Mouse (Mus musculus) liver, adult 2 months (tissue): Measurements from ENCODE around the gene Trim24. TPM values are rescaled to one million over a fixed set of nuclear protein-coding genes. Genes with fewer than 3 reads are reported as not detected.
"Not testable (repeated sequence)": the region's sequence is repeated elsewhere in the genome, so short reads cannot be mapped to it uniquely, and the experiment has no call there.

Source experiments
- DNase-seq: peaks from one replicate; pipeline ENCODE4 v3.0.0-alpha.2; 2011; ENCODE audit warnings: low read depth, low spot score; ENCODE audit errors: extremely low read depth
- H3K27ac ChIP-seq: fragments of 200-500 bp; replicated peaks from 2 replicates; pipeline ENCODE4 v1.5.1; 2012; ENCODE audit warnings: low read depth, mild to moderate bottlenecking, control low read depth, inconsistent platforms, low read length; ENCODE audit not compliant: insufficient read depth
- H3K27me3 ChIP-seq: fragments of 200-500 bp; 2 replicates; pipeline ENCODE4 v1.6.1; 2012; ENCODE audit warnings: mild to moderate bottlenecking, moderate library complexity, low read length, inconsistent platforms; ENCODE audit not compliant: control insufficient read depth, insufficient read depth
- H3K36me3 ChIP-seq: fragments of 200-500 bp; 2 replicates; pipeline ENCODE4 v1.6.1; 2012; ENCODE audit warnings: low read length, inconsistent platforms; ENCODE audit not compliant: control insufficient read depth, insufficient read depth
- H3K4me1 ChIP-seq: fragments of 200-500 bp; 2 replicates; pipeline ENCODE4 v1.6.1; 2011; ENCODE audit warnings: low read length; ENCODE audit not compliant: control insufficient read depth, insufficient read depth
- H3K4me3 ChIP-seq: fragments of 200-500 bp; 2 replicates; pipeline ENCODE4 v1.5.1; 2011; ENCODE audit warnings: low read depth, mild to moderate bottlenecking, control low read depth, low read length, moderate library complexity; ENCODE audit not compliant: insufficient read depth
- H3K79me2 ChIP-seq: fragments of 200-500 bp; 2 replicates; pipeline ENCODE4 v1.6.1; 2012; ENCODE audit warnings: inconsistent platforms, mild to moderate bottlenecking, low read length, moderate library complexity; ENCODE audit not compliant: control insufficient read depth, insufficient read depth
- H3K9ac ChIP-seq: fragments of 200-500 bp; 2 replicates; pipeline ENCODE4 v1.6.1; 2012; ENCODE audit warnings: low read depth, mild to moderate bottlenecking, control low read depth, inconsistent platforms, low read length
- CTCF ChIP-seq: fragments of 200-500 bp; IDR thresholded peaks from 2 replicates; pipeline ENCODE4 v1.5.1; 2011; ENCODE audit warnings: low read depth, low read length, control low read depth
- POLR2A ChIP-seq: fragments of 200-500 bp; IDR thresholded peaks from 2 replicates; pipeline ENCODE4 v1.6.1; 2011; ENCODE audit warnings: low read length, control low read depth; ENCODE audit not compliant: insufficient read depth; ENCODE audit errors: extremely low read depth
- WGBS: fragments of 180-500 bp; shearing (Covaris S2); methylation state at CpG from one replicate; pipeline ENCODE4 v1.1.7; 2018; 5-methylcytosine and 5-hydroxymethylcytosine counted together
- polyA plus RNA-seq: library from polyadenylated mRNA; depleted of rRNA; stranded (reverse); fragments of >200 nt; gene quantifications from 2 replicates; pipeline ENCODE4 v1.2.3, GENCODE M21; 2012
- total RNA-seq: library from RNA; depleted of rRNA; stranded (reverse); fragments of >200 nt; gene quantifications from 2 replicates; pipeline ENCODE4 v1.2.3, GENCODE M21; 2014

Trim24 gene
- total and polyA plus RNA-seq, 2 experiments: 15.2 to 38.3 TPM

DNA sequence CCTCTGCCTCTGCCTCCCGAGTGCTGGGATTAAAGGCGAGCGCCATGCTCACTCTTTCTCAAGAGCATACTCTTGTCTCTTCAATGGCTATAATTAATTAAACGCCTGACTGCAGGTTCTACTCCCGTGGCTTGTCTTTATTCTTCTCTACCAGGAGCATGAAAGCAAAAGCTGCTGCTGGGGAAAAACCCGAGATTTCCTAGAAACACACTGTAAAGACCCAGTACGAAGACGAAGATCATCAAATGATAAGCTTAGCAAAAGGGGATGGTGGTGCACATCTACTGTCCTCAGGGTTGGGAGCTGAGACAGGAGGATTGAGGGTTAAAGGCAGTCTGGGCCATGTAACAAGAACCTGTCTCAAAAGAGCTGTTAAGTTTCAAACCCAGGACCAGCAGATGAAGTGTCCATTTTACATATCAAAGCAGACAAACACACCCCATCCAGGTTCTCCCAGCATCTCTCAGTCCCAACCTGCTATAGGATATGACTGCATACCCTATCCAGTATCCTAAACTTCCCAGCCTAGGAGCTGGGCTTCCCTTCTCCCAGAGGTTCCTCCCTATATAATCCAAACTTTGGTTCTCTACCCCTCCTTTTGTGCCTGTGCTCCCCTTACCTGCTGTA, 26.9 kb upstream of the Trim24 start:
- H3K4me3 ChIP-seq: no peak overlapping the region
- no peaks in the 10 kb centered on the region for H3K79me2 ChIP-seq
- TF ChIP-seq POLR2A (no peak), CTCF (no peak)
- H3K9ac ChIP-seq: no peak overlapping the region
- H3K27me3 ChIP-seq: no peaks in the 10 kb centered on the region
- 96% methylated on average over 8 of the region's 8 CpGs for WGBS
- no peak for DNase-seq
- no peaks in the 10 kb centered on the region for H3K36me3 ChIP-seq
- no peaks in the 10 kb centered on the region for H3K4me1 ChIP-seq
- H3K27ac ChIP-seq: no peak overlapping the region

DNA sequence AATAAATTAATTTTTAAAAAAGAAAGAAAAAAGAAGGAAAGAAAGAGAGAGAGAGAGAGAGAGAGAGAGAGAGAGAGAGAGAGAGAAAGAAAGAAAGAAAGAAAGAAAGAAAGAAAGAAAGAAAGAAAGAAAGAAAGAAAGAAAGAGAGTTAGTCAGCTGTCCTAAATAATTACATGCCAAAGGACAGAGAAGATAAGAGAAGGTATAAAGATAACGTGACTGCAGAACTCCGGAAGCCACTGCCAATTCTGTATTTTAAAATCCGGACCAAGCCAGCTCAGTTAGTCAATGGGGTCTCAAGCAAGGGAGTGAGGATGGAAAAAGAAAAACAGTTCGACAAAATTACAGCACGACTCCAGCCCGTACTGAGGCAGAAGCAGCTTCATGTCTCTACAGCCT, 25.7 kb upstream of the Trim24 start:
- 84% methylated on average over 6 of the region's 6 CpGs for WGBS
- H3K36me3 ChIP-seq, H3K4me3 ChIP-seq, DNase-seq, H3K9ac ChIP-seq, H3K27me3 ChIP-seq, H3K27ac ChIP-seq, H3K4me1 ChIP-seq, H3K79me2 ChIP-seq: not testable (repeated sequence)

DNA sequence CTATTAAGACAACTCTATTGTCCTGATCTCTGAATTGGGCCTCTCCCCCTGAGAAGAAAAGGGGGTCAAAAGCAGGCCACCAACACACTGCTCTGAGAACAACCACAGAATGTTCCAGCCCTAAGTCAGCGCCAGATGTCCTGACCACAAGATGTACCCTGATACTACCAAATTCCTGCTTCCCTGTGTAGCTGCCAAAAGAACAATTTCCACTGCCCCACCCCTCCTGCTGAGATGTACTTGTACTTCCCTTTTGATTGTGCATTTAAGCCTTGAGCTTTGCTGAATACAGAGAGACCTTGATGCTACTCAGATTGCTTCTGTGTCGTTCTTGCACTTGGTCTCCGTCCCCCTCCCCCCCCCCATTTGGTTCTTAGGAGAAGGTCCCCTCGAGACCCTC, 23.1 kb upstream of the Trim24 start:
- H3K4me3 ChIP-seq, H3K9ac ChIP-seq, H3K27me3 ChIP-seq, H3K27ac ChIP-seq, DNase-seq, H3K79me2 ChIP-seq, H3K36me3 ChIP-seq, H3K4me1 ChIP-seq: not testable (repeated sequence)
- 97% methylated on average over 4 of the region's 4 CpGs for WGBS

DNA sequence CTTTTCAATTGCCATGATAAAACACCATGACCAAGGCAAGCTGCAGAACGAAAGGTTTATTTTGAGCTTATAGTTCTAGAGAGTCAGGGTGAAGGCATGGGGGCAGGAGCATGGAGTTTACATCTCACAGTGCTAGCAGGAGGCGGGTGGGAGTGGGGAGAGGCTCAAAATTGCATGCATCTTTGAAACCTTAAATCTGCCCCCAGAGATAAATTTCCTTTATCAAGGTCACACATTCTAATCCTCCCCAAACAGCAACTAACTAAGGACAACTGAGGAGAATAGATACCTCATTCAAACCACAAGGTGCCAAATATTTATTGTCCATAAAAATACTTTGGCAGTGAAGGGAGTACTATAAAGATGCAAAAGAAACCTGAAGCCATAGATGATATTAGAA, 19.3 kb upstream of the Trim24 start:
- WGBS: 100% methylated on average over 2 of the region's 2 CpGs
- DNase-seq: no peak
- Histone ChIP-seq H3K4me3 (no peak overlapping the region), H3K27ac (no peak overlapping the region), H3K4me1 (peaks cover 3% of the 10 kb centered on the region), H3K36me3 (no peaks in the 10 kb centered on the region), H3K79me2 (no peaks in the 10 kb centered on the region), H3K27me3 (no peaks in the 10 kb centered on the region), H3K9ac (no peak overlapping the region)
- TF ChIP-seq CTCF (no peak), POLR2A (no peak)

DNA sequence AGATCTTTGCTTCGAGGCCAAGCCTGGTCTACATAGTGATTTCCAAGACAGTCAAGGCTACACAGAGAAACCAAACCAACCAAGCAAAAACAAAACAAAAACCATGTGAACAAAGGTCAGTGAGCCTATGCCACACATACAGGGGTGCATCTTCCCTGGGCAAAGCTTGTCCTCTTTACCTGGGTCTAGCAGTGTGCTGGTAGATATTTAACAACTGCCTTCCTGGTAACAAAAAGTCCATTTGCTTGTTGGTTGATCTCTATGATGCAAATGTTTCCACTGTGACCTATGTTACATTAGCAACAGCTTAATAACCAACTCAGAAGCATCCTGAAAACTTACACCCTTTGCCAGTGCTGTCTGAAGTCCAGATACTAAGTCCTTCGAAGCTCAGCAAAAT, 17.3 kb upstream of the Trim24 start:
- Histone ChIP-seq H3K79me2 (no peaks in the 10 kb centered on the region), H3K9ac (no peak overlapping the region), H3K36me3 (no peaks in the 10 kb centered on the region), H3K27me3 (no peaks in the 10 kb centered on the region), H3K4me3 (no peak overlapping the region), H3K4me1 (peaks cover 3% of the 10 kb centered on the region), H3K27ac (no peak overlapping the region)
- 53% methylated on average over 2 of the region's 2 CpGs for whole genome bisulfite sequencing
- peak; percentile 82 for DNase-seq
- TF ChIP-seq CTCF: no peak
- TF ChIP-seq POLR2A: no peak

DNA sequence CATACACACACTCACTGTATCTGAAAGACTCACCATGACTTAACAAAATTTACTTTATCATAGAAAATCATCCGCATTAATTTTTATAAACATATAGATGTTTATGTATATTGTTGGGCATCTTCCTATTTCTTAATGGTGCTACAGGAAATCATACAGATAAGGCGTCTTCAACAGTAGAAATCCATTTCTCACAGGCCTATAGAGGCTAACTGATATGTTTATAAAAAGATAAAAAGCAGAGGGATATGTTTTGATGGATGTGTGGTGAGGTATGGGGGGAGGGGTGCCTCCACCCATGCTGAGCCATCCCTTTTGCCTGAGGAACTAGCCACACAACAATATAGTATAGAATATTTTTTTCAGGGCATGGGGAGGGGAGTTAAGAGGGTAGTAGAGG, 15.2 kb upstream of the Trim24 start:
- TF ChIP-seq POLR2A (no peak), CTCF (no peak)
- H3K9ac ChIP-seq: no peak overlapping the region
- H3K79me2 ChIP-seq: no peaks in the 10 kb centered on the region
- H3K4me1 ChIP-seq: peaks cover 3% of the 10 kb centered on the region
- no peak overlapping the region for H3K27ac ChIP-seq
- no peak overlapping the region for H3K4me3 ChIP-seq
- H3K36me3 ChIP-seq: no peaks in the 10 kb centered on the region
- no peak for DNase-seq
- 85% methylated on average over 2 of the region's 2 CpGs for WGBS
- H3K27me3 ChIP-seq: no peaks in the 10 kb centered on the region

DNA sequence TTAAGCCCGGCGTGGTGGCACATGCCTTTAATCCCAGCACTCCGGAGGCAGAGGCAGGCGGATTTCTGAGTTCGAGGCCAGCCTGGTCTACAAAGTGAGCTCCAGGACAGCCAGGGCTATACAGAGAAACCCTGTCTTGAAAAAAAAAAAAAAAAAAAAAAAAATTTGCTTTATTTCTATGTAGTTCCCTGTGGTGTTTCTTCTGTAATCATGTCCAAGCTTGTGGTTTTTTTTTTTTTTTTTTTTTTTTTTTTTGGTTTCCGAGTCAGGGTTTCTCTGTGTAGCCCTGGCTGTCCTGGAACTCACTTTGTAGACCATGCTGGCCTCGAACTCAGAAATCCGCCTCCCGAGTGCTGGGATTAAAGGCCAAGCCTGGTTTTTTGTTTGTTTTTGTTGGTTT, 14.3 kb upstream of the Trim24 start:
- 93% methylated on average over 9 of the region's 9 CpGs for WGBS
- H3K27me3 ChIP-seq, H3K4me1 ChIP-seq, H3K36me3 ChIP-seq, H3K9ac ChIP-seq, DNase-seq, H3K79me2 ChIP-seq, H3K27ac ChIP-seq, H3K4me3 ChIP-seq: not testable (repeated sequence)
